Mouse (Mus musculus): Measurements from ENCODE around the gene Mylk. TPM values are rescaled to one million over a fixed set of nuclear protein-coding genes. Genes with fewer than 3 reads are reported as not detected.

Mylk gene
- polyA plus RNA-seq, 1 experiment from 2014 or later: 13.4 TPM

- Histone ChIP-seq H3K4me1 (peaks cover 36% of the 10 kb centered on the region), H3K4me2 (no peak overlapping the region), H3K36me3 (no peaks in the 10 kb centered on the region), H3K9me3 (no peaks in the 10 kb centered on the region), H3K4me3 (no peak overlapping the region), H3K9ac (no peak overlapping the region), H3K27ac (no peak overlapping the region), H3K27me3 (no peaks in the 10 kb centered on the region)
- no peak for ATAC-seq (ENCODE audit: insufficient number of reproducible peaks, insufficient read depth, low FRiP score, low TSS enrichment, low read depth)
- 74% methylated on average over 7 of the region's 7 CpGs for WGBS
Measured at GRCm38 (mm10) chr16:34898057-34898789, 153.2 kb downstream of the Mylk start.

GRCm38 (mm10) chr16:34899071-34899808 is 154.2 kb downstream of the Mylk start:
- ATAC-seq (ENCODE audit: insufficient number of reproducible peaks, insufficient read depth, low FRiP score, low TSS enrichment, low read depth): no peak
- H3K27ac ChIP-seq: peak overlapping the region; percentile 68
- 0 out of 2 replicates have a peak overlapping the region, but pooled peaks have one; percentile 32 for H3K9ac ChIP-seq
- H3K9me3 ChIP-seq: no peaks in the 10 kb centered on the region
- H3K4me2 ChIP-seq: no peak overlapping the region
- H3K36me3 ChIP-seq: no peaks in the 10 kb centered on the region
- H3K4me3 ChIP-seq: no peak overlapping the region
- H3K27me3 ChIP-seq: no peaks in the 10 kb centered on the region
- peaks cover 40% of the 10 kb centered on the region for H3K4me1 ChIP-seq
- 49% methylated on average over 11 of the region's 11 CpGs for WGBS

- H3K4me3 ChIP-seq: no peak overlapping the region
- H3K4me2 ChIP-seq: no peak overlapping the region
- H3K27me3 ChIP-seq: no peaks in the 10 kb centered on the region
- H3K4me1 ChIP-seq: peaks cover 47% of the 10 kb centered on the region
- ATAC-seq (ENCODE audit: insufficient number of reproducible peaks, insufficient read depth, low FRiP score, low TSS enrichment, low read depth): no peak
- H3K9ac ChIP-seq: 0 out of 2 replicates have a peak overlapping the region, but pooled peaks have one; percentile 32
- no peaks in the 10 kb centered on the region for H3K36me3 ChIP-seq
- H3K27ac ChIP-seq: peak overlapping the region; percentile 68; the same call in 1 of the 2 replicates
- H3K9me3 ChIP-seq: no peaks in the 10 kb centered on the region
- 39% methylated on average over 5 of the region's 5 CpGs for WGBS
Measured at GRCm38 (mm10) chr16:34899997-34900396, 155.0 kb downstream of the Mylk start.

GRCm38 (mm10) chr16:34900471-34900870 is 155.5 kb downstream of the Mylk start:
- peaks cover 52% of the 10 kb centered on the region for H3K4me1 ChIP-seq
- H3K27me3 ChIP-seq: no peaks in the 10 kb centered on the region

GRCm38 (mm10) chr16:34901031-34901430 is 156.0 kb downstream of the Mylk start:
- no peaks in the 10 kb centered on the region for H3K36me3 ChIP-seq
- no peak overlapping the region for H3K9ac ChIP-seq
- ATAC-seq (ENCODE audit: insufficient number of reproducible peaks, insufficient read depth, low FRiP score, low TSS enrichment, low read depth): no peak
- no peak overlapping the region for H3K4me3 ChIP-seq
- no peak overlapping the region for H3K27ac ChIP-seq
- peaks cover 52% of the 10 kb centered on the region for H3K4me1 ChIP-seq
- WGBS: 55% methylated on average over 2 of the region's 2 CpGs
- H3K9me3 ChIP-seq: no peaks in the 10 kb centered on the region
- H3K4me2 ChIP-seq: no peak overlapping the region
- H3K27me3 ChIP-seq: no peaks in the 10 kb centered on the region

More at GRCm38 (mm10) chr16:34900471-34900870, 155.5 kb downstream of the Mylk start:
- 82% methylated on average over 5 of the region's 5 CpGs for WGBS
- no peak overlapping the region for H3K4me2 ChIP-seq
- H3K27ac ChIP-seq: 0 out of 2 replicates have a peak overlapping the region, but pooled peaks have one; percentile 68
- no peaks in the 10 kb centered on the region for H3K36me3 ChIP-seq
- no peak overlapping the region for H3K9ac ChIP-seq
- H3K9me3 ChIP-seq: no peaks in the 10 kb centered on the region
- no peak overlapping the region for H3K4me3 ChIP-seq
- ATAC-seq (ENCODE audit: insufficient number of reproducible peaks, insufficient read depth, low FRiP score, low TSS enrichment, low read depth): no peak

GRCm38 (mm10) chr16:34901611-34902293 is 156.7 kb downstream of the Mylk start:
- 75% methylated on average over 7 of the region's 7 CpGs for WGBS
- H3K4me3 ChIP-seq: no peak overlapping the region
- no peaks in the 10 kb centered on the region for H3K36me3 ChIP-seq
- 0 out of 2 replicates have a peak overlapping the region, but pooled peaks have one; percentile 8 for H3K9ac ChIP-seq
- no peak overlapping the region for H3K27ac ChIP-seq
- H3K4me1 ChIP-seq: peaks cover 52% of the 10 kb centered on the region
- no peaks in the 10 kb centered on the region for H3K9me3 ChIP-seq
- no peak for ATAC-seq (ENCODE audit: insufficient number of reproducible peaks, insufficient read depth, low FRiP score, low TSS enrichment, low read depth)
- H3K27me3 ChIP-seq: no peaks in the 10 kb centered on the region
- H3K4me2 ChIP-seq: no peak overlapping the region

- H3K36me3 ChIP-seq: no peaks in the 10 kb centered on the region
- H3K9ac ChIP-seq: no peak overlapping the region
- H3K9me3 ChIP-seq: no peaks in the 10 kb centered on the region
- H3K27me3 ChIP-seq: no peaks in the 10 kb centered on the region
- ATAC-seq (ENCODE audit: insufficient number of reproducible peaks, insufficient read depth, low FRiP score, low TSS enrichment, low read depth): no peak
- no peak overlapping the region for H3K27ac ChIP-seq
- peaks cover 52% of the 10 kb centered on the region for H3K4me1 ChIP-seq
- H3K4me2 ChIP-seq: no peak overlapping the region
- H3K4me3 ChIP-seq: no peak overlapping the region
- whole genome bisulfite sequencing: 21% methylated on average over 9 of the region's 9 CpGs
Measured at GRCm38 (mm10) chr16:34902294-34902680, 157.3 kb downstream of the Mylk start.

- 83% methylated on average over 8 of the region's 8 CpGs for WGBS
- H3K9me3 ChIP-seq: no peaks in the 10 kb centered on the region
- no peak overlapping the region for H3K4me3 ChIP-seq
- peaks cover 52% of the 10 kb centered on the region for H3K4me1 ChIP-seq
- H3K4me2 ChIP-seq: no peak overlapping the region
- no peaks in the 10 kb centered on the region for H3K27me3 ChIP-seq
- no peak for ATAC-seq (ENCODE audit: insufficient number of reproducible peaks, insufficient read depth, low FRiP score, low TSS enrichment, low read depth)
- H3K27ac ChIP-seq: no peak overlapping the region
- no peak overlapping the region for H3K9ac ChIP-seq
- no peaks in the 10 kb centered on the region for H3K36me3 ChIP-seq
Measured at GRCm38 (mm10) chr16:34902761-34903160, 157.8 kb downstream of the Mylk start.

GRCm38 (mm10) chr16:34904876-34905275 is 159.9 kb downstream of the Mylk start:
- Histone ChIP-seq H3K4me3 (no peak overlapping the region), H3K27ac (peak overlapping the region; percentile 68), H3K36me3 (no peaks in the 10 kb centered on the region), H3K9me3 (no peaks in the 10 kb centered on the region), H3K27me3 (no peaks in the 10 kb centered on the region), H3K4me2 (no peak overlapping the region), H3K4me1 (peaks cover 48% of the 10 kb centered on the region), H3K9ac (no peak overlapping the region)
- WGBS: 85% methylated on average over 4 of the region's 4 CpGs
- ATAC-seq (ENCODE audit: insufficient number of reproducible peaks, insufficient read depth, low FRiP score, low TSS enrichment, low read depth): no peak

- whole genome bisulfite sequencing: 50% methylated on average over 6 of the region's 6 CpGs
- no peak for ATAC-seq (ENCODE audit: insufficient number of reproducible peaks, insufficient read depth, low FRiP score, low TSS enrichment, low read depth)
Measured at GRCm38 (mm10) chr16:34909437-34909836, 164.4 kb downstream of the Mylk start.

GRCm38 (mm10) chr16:34917373-34917900 is 172.4 kb downstream of the Mylk start:
- peaks cover 20% of the 10 kb centered on the region for H3K4me1 ChIP-seq
- H3K27ac ChIP-seq: no peak overlapping the region
- no peak overlapping the region for H3K9ac ChIP-seq
- no peaks in the 10 kb centered on the region for H3K9me3 ChIP-seq
- no peak for ATAC-seq (ENCODE audit: insufficient number of reproducible peaks, insufficient read depth, low FRiP score, low TSS enrichment, low read depth)
- H3K36me3 ChIP-seq: no peaks in the 10 kb centered on the region
- whole genome bisulfite sequencing: 92% methylated on average over 4 of the region's 4 CpGs
- H3K27me3 ChIP-seq: no peaks in the 10 kb centered on the region
- no peak overlapping the region for H3K4me2 ChIP-seq
- H3K4me3 ChIP-seq: no peak overlapping the region

More at GRCm38 (mm10) chr16:34909437-34909836, 164.4 kb downstream of the Mylk start:
- Histone ChIP-seq H3K36me3 (no peaks in the 10 kb centered on the region; the same call in 1 of the 2 replicates), H3K9ac (no peak overlapping the region), H3K9me3 (no peaks in the 10 kb centered on the region), H3K4me1 (peaks cover 19% of the 10 kb centered on the region), H3K27ac (peak overlapping the region; percentile 24; the same call in 1 of the 2 replicates), H3K27me3 (no peaks in the 10 kb centered on the region), H3K4me2 (no peak overlapping the region), H3K4me3 (no peak overlapping the region)

Data from embryonic facial prominence, embryonic 13.5 days (tissue).